Mouse (Mus musculus): ENCODE measurements at regions not wholly inside any gene's neighbourhood (a gene's known extent, or its start where the extent isn't known, plus 50 kb on each side); places are given as distances from the start of the nearest gene placed in this dataset.

DNA sequence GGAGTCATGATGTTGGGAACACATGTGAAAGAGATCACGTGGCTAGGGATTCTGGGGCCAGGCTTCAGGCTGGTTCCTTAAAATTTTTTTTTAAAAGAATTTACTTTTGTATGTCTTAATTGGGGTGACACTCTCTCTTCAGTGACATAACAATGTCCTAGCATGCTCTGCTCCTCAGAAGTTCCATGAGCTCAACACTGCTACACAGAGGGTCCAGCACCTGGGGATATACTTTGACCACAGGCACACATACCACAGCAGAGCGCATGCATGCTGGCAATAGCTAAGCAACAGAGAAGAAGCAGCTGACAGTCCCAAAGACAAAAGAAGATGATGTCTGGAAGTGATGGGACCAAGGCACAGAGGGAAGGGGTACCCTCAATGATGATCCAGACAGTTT is 198.4 kb upstream of the Npy start:
- TF ChIP-seq POLR2A (IDR thresholded peaks at IDR 0.05; ENCODE audit: low read depth, low read length) (no peak), CTCF (IDR thresholded peaks at IDR 0.05; ENCODE audit: borderline replicate concordance, insufficient read depth, low read length) (no peak)
